Mouse (Mus musculus) neural tube, embryonic 13.5 days (tissue): ENCODE measurements around the gene Clec4f. TPM values are rescaled to one million over a fixed set of nuclear protein-coding genes. Genes with fewer than 3 reads are reported as not detected.

Experiments used
- polyA plus RNA-seq: library from polyadenylated mRNA; unstranded; fragments of >200 nt; fragmentation: Nextera tagmentation; extraction: Ambion mirVana; gene quantifications from 2 replicates; pipeline ENCODE4 v1.2.1, GENCODE M21; 2015

The Clec4f gene
- polyA plus RNA-seq, 1 experiment from 2014 or later = not detected

Other genes with a start within 250 kb of the Clec4f start
- gene Tet3, start 197.1 kb downstream of the Clec4f start, polyA plus RNA-seq = 79.0 and 79.2 TPM in 2 replicates
- 70.8 and 75.7 TPM in 2 replicates for gene Dguok, start 149.2 kb downstream of the Clec4f start, polyA plus RNA-seq
- 1.9 and 2.0 TPM in 2 replicates for gene Actg2, start 119.9 kb downstream of the Clec4f start, polyA plus RNA-seq
- 46.4 and 49.3 TPM in 2 replicates for gene Stambp, start 83.5 kb downstream of the Clec4f start, polyA plus RNA-seq
- not detected in 2 replicates for gene Cd207, start 21.7 kb upstream of the Clec4f start, polyA plus RNA-seq
- 0.15 TPM in 1 of 2 replicates, not detected in the other for gene Vax2, start 55.1 kb upstream of the Clec4f start, polyA plus RNA-seq
- not detected in 2 replicates for gene Atp6v1b1, start 86.8 kb upstream of the Clec4f start, polyA plus RNA-seq
- gene Ankrd53, start 106.5 kb upstream of the Clec4f start, polyA plus RNA-seq = not detected in 2 replicates
- 66.4 and 66.7 TPM in 2 replicates for gene Tex261, start 119.6 kb upstream of the Clec4f start, polyA plus RNA-seq
- gene Nagk, start 138.8 kb upstream of the Clec4f start, polyA plus RNA-seq = 86.3 and 91.3 TPM in 2 replicates
- gene Paip2b, start 175.6 kb upstream of the Clec4f start, polyA plus RNA-seq = 23.2 and 23.9 TPM in 2 replicates
- 77.2 and 84.7 TPM in 2 replicates for gene Zfp638, start 210.9 kb upstream of the Clec4f start, polyA plus RNA-seq